Mouse (Mus musculus) urinary bladder, postnatal 25 days (tissue): ENCODE results near the gene Ttyh3.

ENCODE experiments used
- DNase-seq: peaks from one replicate; pipeline ENCODE4 v3.0.0; 2022; ENCODE audit warnings: low spot score

Gene Ttyh3

DNA sequence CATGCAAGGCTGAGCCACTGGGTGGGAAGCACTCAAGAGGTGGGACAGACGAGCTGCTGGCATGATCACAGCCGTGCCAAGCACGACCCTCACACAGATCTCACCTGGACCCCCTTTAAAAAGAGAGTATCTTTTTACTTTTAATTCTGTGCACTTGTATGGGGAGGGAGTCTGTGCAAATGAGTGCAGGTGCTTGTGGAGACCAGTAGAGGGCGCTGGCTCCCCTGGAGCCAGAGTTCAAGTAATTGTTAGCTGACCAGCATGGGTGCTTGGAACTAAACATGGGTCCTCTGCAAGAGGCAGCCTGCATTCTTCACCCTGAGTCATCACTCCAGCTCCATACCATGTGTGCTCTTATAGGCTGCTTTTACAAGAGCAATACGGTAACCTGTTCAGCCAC is 21.3 kb downstream of the Ttyh3 start:
- DNase-seq: no peak

DNA sequence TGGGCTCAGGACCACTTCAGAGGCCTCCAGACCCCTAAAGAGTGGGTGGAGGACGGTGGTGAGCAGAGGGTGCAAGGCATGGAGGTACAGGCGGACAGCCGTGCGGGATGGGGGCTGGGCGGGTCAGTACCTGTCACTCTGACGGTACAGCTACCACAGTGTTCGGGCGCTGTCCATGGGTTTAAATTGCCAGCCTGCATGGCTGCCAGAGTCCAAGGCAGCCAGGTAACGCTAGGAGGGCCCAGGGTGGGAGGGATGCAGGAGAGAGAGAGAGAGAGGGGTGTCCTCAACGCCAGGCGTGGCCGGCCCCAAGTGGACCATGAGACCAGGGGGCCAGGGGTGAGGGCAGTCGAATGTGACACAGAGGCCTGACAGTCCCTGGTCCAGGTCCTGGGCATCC is 23.9 kb downstream of the Ttyh3 start:
- no peak for DNase-seq

DNA sequence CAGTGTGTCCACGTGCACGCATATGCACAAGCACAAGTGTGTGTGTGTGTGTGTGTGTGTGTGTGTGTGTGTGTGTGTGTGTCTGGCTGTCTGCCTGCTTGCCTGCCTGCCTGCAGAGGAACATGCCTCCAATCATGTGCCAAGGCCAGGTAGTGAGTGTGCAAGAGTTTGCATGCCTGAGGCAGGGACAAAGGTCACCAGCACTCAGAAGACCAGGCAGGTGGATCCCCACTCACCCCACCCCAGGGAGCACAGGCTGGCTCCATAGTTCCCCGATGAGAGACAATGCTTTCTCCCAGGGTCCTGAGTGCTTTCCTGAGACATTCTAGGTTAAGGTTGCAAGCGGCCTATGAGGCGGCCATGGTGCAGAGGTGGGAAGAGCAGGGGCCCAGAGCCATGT is 24.6 kb downstream of the Ttyh3 start:
- DNase-seq: no peak

DNA sequence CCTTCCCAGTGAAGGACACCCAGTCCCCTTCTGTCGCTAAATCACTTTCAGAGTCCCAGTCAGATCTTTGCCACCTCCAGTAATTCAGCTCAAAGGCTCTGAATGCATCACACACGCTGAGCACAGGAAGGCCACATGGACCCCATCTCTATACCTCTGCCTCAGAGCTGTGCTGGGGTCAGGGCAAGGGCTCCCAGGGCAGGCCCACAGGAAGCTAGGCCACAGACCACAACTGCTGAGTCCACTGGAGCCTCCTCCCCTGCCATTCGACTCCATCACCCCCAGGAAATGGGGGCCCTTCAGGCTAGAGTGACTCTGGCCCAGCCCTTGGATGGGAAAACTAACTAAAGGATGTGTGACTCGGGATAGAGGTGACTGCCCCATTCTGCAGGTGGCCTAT is 25.0 kb downstream of the Ttyh3 start:
- DNase-seq: no peak

DNA sequence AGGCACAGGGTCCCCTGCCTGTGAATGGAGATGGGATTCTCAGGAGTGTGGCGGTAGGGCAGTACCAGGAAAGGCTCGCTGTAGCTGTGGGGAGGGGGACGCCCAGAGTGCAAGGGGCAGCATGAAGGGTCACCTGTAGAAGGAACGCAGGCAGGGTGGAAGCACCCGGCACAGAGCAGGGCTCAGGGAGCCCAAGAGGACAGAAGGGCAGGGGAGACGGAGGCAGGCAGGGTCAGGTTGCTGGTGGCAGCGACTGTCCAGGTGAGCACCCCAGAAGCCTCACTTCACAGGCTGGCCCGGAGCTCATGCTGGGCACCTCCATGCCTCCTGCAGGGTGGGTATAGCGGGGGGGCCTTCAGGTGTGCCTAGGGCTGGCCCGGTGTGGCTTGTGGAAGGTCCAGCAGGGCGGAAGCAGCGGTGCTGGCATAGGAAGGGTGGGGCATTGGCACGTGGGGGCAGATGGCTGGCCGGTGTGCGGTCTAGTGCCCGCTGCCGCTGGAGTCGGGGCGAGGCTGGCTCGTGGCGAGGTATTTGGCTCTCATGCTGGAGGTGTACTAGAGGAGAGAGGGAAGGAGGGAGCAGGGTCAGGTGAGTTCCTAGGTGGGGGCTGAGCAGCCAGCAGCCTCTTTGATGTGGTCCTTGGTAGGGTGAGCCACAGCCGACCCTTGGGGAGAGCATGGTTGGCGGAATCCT is 25.7 kb downstream of the Ttyh3 start:
- no peak for DNase-seq

DNA sequence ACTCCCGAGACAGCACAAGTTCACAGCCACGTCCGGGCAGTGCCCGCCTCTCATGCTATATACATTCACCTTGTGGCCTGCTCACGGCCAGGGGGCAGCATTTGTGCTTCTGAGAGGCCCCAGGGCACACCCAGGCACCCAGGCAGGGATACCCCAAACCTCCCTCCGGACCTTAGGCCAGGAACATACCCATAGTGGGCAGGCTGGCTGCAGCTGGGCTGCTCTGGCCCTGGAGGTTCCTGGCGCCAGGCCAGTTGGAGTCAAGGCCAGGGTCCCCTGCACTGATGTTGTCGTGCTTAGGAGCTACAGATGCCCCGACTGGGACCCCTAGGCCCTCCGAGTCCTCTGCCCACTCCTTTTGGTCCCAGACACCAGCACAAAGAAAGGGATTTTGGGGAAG is 27.3 kb downstream of the Ttyh3 start:
- DNase-seq: no peak

DNA sequence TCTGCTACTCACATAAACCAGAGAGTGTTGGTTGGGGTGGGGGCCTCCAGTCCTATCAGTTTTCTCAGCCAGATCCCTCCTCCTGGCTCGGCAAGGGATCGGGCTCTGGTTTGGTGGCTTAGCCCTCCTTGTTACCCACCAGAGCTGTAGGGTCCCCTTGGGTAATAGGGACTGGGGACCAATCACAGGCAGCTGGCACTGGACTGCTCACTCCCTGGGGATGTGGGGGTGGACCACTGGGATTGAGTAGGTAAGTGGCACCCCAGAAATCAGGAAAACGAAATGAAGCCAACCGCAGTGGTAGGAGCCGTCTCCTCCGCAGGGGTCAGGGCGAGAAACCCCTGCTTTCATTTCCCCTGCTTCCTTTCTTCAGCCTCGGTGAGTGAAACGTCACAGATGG is 27.7 kb downstream of the Ttyh3 start:
- DNase-seq: no peak

DNA sequence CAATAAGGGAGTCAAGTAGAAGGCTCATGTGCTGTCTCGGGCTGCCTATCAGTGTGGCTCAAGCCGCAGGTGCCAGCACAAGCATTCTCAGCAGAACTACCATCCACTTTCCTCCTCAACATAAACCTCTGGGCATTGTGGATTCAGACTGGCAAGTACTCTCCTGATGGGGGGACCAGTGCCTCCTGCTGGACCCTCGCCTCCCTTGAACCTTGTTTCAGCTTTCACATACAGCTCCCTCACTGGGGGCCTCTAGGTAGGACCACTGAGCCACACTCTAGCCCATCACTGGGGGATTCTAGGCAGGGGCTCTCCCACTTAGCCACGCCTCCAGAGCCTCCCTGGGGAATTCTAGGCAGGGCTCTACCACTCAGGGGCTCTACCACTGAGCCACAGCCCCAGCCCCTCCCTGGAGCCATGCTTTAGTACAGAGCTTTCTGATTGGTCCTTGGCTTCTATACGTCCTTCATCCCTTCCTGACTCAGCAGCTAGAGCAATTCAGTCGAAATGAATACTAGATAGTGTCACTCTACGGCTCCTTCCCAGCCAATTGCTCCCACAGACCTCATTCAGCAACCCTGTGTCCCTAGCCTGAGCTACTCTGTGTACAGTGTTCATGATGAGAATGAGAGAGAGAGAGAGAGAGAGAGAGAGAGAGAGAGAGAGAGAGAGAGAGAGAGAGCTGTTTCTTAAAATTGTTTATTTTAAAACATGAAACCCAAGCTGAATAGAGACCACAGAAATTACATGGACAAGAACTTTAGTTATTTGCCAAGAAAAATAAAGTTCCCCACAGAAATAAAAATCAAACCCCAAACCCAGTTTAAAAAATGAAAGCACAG is 28.7 kb downstream of the Ttyh3 start:
- no peak for DNase-seq

DNA sequence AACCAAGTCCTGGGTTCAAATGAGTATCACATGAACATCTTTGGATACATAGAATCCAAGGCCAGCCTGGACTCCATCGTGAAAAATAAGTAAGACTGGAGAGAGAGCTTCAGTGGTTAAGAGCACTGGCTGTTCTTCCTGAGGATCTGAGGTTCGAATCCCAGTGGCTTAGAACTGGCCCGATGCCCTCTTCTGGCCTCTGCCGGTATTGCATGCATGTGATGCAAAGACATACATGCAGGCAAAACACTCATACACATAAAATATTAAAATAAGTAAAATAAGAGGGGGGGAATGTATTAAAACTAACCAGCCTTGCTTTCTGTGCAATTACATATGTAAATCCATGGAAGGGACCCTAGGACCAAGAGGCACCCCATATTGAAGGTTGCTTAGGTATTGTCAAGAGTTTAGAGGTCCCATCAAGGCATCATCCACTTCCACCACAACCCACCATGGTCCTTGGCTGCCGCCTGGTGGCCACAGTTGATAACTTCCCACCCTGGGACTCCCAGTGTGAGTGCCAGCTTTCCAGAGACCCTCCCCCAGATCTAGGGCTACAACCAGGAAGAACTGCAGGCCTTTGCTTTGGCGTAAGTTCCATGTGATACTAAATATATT is 29.6 kb downstream of the Ttyh3 start:
- peak; percentile 72 for DNase-seq

DNA sequence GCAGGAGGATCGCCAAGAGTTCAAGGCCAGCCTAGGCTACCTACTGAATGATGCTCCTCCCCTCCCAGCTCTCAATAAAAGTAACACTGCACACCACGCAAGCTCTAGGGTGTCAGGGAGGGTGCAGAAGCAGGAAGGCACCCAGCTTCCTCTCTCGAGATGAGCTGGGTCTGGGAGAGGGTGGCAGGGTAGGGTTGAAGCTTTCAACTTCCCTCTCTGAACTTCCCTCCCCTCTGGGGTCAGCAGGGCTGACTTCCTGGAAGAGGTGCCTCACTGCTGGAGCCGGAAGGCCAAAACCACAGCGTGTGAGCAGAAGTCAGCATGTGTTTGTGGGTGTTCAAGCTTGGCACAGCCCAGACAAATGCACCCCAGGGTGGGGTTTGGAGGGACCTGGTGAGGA is 31.1 kb downstream of the Ttyh3 start:
- no peak for DNase-seq

DNA sequence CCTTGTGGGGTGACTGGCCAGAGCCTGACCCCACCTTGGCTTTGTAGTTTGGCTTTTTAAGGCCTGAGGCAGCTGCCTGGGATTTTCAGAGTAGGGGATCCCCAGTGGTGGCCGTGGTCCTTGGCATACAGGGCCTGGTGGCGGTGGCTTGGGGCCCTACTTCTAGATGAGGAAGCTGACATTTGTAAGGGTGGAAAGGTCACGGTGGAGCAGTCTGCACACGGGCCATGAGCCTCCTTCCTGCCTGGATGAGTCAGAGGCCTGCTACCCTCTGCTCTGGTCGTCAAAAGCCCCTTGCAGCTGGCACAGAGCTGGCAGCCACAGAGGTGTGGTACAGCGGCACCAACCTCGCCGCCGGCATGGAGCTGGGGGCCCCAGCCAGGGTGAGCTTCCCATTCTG is 32.1 kb downstream of the Ttyh3 start:
- DNase-seq: no peak

DNA sequence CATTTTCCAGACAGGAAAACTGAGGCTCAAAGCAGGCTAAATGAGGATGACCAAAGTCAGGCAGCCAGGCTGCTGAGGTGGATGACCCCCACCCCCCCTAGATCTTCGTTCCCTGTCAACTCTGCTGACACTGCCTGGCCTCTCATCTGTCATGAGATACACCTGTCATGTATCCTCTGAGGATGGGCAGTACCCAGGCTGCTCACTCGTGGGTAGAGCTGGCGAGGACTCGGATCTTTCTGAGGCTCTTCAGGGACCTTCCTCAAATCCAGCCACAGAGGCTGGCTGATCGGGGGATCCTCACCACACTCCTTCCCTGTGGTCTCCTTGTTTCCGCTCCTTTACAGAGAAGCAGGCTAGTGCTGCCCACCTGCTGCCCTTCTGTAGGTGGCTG is 32.7 kb downstream of the Ttyh3 start:
- DNase-seq: no peak

DNA sequence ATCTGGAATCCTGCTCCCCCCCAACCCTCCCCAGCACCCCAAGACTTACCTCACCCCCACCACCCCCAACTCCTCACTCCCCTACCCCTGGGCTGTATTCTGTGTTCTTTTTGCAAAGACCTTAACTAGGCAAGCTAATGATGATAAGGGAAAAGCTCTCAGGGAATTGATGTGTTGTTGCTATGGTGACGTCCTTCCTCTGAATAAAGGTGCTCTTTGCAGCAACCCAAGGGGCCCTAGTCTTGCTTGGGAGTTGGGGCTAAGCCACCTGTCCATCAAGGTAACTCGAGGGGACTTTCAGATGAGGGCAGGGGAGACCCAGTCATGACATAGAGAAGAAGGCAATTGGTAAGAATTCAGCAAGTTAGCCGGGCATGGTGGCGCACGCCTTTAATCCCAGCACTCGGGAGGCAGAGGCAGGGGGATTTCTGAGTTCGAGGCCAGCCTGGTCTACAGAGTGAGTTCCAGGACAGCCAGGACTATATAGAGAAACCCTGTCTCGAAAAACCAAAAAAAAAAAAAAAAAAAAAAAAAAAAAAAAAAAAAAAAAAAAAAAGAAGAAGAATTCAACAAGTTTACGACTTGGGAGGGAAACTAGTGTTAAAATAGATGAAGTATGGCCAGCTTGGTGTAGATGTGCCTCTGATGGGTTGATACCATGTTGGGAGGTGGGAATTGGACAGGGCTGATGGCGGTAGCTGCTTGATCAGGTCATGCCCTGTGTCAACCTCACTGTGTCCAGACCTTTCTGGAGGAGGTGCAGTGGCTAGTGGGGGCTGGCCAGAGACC is 33.3 kb downstream of the Ttyh3 start:
- DNase-seq: no peak

DNA sequence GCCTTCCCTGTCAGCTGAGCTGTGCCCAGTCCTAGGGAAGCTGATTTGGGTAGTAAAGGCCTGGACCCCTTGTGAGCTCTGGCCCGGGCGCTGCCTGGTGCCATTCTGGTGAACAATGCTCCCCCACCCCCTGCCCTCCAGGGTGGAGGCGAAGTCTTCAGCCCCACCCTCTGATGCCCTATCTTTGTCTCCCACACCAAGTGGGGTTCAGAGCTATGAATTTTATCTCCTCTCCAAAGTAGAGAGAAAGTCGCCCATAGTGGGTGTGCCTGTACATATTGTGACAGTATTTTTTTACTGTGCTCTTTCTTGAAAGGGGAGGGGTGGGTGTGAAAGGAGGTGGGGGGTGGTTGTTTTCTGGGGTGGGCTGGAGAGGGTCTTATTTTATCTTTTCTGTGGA is 34.0 kb downstream of the Ttyh3 start:
- no peak for DNase-seq

DNA sequence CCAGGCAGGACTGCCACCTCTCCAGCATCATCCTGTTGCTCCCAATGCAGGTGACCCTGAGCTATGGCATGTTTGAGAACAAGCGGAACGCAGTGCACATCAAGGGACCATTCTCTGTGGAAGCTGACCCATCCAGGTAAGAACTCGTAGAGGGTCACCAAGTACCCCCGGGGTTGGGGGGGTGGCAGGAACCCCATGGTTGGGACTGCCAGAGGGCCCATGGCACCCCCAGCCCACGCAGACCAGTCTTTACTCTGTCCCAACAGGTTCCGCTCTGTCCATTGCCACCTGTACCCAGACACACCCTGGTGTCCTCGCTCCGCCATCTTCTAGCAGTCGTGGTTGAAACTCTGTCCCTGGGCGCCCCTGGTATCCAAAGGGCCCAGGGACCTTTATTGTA is 34.7 kb downstream of the Ttyh3 start:
- no peak for DNase-seq

DNA sequence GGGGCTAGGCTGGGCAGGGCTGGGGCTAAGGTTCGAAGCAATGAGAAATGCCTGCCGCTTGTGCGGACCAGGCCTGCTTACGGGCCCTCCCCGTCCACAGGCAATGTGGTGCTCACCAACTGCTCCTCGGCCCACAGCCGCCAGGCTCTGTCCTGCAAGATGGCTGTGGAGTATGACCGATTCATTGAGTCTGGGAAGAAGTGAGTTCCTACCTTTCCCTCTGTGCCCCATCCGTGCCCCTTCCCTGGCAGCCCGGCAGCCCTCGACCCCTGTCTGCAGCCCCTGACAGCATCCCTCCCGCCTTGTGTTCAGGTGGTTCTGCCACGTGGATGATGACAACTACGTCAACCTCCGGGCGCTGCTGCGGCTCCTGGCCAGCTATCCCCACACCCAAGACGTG is 36.6 kb downstream of the Ttyh3 start:
- no peak for DNase-seq

DNA sequence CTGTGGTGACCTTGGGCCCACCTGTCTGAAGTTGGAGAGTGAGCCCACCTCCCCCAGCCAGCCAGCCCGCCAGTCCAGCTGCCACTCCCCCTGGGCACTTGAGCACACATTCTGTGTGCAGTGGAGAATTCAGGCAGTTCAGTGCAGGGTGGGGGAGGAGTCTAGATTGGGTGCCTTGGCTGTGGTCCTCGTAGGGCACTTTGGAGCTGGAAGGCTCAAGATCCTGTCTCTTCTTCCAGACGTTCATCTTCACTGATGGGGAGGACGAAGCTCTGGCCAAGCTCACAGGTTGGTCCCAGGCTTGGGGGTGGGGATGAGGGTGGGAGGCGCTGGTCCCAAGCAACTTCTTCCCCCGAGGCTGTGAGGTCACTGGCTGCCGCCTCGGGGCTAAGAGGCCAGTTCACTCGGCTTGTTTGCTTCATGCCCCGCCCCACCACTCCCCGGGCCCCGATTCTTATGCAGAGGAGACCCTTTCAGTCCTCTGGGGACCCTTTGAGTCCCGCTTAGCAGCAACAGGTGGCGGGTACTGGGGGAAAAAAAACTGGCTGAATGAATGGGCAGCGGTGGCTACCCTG is 37.1 kb downstream of the Ttyh3 start:
- no peak for DNase-seq

DNA sequence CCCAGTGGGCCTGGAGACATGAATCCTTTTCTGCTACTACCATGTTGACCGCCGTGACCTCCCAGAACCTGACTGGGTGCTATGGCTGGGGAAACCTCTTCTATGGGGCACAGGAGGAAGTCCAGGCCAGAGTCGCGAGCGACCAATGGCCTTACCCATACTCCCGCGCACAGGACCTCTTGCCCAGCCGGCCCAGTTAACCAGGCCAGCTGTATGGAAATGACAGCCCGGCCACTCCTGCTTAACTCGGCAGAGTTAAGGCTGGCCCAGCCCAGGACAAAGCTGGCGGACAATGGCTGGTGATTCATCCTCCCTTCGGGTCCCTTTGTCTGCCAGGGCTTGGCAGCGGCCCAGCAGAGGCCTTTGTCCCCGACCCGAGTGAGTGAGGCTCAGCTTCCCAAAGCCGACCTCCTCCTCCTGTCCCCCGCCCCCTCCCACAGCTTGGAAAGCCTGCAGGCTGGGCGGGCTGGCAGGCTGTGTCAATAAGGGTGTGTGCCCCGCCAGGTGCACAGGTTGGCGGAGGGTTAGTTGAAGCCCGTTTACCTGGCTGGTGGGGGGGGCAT is 37.7 kb downstream of the Ttyh3 start:
- DNase-seq: peak; percentile 76

DNA sequence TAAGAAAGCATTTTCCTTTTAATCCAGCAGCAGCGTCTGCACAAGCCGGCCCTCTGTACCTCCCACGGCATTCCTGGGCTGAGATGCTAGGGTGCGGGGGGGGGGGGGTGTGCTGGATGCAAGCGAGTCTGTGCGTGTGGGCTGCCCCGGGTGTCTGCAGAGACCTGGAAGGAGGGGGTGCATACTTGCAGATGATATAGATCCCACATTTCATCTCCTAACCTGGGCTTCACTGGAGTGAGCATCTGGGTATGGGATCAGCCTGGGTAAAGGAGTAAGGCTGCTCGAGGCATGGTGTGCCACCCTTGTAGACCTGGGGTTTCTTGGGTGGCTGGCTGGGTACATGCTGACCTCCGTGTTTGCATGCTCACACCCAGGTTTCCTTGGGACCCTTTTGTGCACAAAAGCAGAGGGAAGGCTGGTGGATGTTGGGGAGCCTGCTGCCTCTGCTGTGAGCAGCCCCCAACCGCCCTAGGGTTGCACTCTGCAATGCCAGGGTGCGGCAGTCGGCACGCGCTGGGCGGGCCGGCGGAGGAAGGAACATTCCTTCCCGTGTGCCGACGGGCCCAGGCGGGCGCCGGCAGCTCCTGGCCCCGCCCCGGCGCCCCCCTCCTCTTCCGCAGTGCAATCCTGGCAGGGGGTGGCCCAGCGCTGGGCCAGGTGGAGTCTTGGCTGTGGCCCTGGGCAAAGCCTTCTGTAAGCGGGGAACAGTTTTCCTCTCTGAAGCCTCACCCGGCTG is 38.4 kb downstream of the Ttyh3 start:
- peak; percentile 60 for DNase-seq

DNA sequence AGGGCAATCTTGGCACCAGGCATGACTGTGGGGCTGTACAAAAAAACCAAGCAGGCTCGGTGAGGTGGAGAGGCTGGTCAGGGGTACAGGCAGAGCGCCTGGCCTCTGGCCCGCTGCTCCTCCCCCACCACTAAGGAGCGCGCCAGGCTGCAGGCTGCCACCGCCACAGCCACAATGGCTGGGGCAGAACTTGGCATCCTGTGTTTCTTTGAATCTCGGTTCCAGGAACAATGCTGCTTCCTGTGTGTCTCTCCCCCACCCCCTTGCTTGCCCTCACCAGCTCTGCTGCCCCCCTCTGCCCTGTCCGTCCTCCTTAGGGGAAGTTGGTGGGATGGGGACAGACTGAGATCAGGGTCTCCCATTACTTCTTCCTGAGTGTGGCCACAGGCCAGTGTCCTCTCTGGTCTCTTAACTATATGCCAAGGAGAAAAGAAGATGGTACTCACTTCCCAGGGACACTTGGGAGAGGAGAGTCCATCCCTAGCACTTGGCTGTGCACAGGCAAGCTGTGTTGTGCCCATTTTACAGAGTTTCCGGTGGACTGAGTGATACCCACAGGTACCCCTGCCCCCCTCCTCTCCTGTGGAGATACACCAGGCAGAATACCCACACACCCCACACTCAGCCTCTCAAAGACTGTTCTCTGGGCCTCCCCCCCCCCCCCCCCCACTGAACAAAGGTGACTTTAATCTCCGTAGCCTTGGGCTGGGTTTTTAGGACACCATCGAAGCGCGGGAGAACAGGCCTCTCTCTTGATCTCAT is 39.1 kb downstream of the Ttyh3 start:
- no peak for DNase-seq
